Mouse (Mus musculus): Measurements from ENCODE around the gene Lamp3.
"Not testable (repeated sequence)": the region's sequence is repeated elsewhere in the genome, so short reads cannot be mapped to it uniquely, and the experiment has no call there.

Gene Lamp3

DNA sequence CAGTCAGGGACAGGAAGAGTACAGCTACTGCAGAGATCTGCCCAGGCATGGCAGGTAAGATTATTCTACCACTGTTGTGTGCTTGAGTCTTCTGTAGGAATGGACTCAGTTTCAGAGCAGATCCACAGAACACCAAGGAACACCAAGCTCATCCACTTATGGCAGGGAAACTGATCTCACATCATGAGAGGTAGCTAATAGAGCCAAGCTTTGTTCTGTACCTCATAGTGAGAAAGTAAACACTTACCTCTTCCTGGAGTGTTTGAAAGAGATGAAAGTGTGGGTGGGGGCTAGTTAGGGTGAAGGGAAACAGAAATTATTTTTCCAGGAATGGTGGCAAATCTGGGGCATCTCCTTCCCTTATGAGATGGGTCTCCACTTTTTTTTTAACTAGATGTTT lies at the start of gene Lamp3:
Gene Lamp3, minus strand, starts transcription at position 160 of the 400 bp plus-strand sequence.
- DNase-seq = no peak

DNA sequence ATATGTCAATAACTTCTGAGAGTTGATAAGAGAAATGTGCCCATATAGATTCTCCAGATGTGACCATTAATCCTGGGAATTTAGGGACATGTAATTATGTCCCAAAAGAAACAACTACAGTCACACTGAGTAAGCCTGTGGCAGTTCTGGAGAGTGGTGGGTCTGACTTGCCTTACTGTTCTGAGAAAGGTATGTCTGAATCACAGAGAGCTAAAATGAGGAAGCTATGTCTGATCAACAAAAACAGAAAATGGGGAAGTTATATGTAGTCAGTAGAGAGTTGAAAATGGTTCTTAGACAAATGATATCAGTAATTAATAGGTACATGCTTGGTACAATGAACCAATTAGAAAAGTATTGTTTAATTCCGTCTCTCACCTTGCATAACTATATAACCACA lies 26.7 kb upstream of the Lamp3 start:
- DNase-seq = no peak

- not testable (repeated sequence) for DNase-seq
Measured at GRCm38 (mm10) chr16:19724139-19724538, 18.0 kb upstream of the Lamp3 start.

- DNase-seq = no peak
Measured at GRCm38 (mm10) chr16:19720959-19721358, 14.8 kb upstream of the Lamp3 start.

- DNase-seq = no peak
Measured at GRCm38 (mm10) chr16:19707381-19707780, 1.2 kb upstream of the Lamp3 start.

- no peak for DNase-seq
Measured at GRCm38 (mm10) chr16:19699207-19699606, 7.0 kb downstream of the Lamp3 start.

DNA sequence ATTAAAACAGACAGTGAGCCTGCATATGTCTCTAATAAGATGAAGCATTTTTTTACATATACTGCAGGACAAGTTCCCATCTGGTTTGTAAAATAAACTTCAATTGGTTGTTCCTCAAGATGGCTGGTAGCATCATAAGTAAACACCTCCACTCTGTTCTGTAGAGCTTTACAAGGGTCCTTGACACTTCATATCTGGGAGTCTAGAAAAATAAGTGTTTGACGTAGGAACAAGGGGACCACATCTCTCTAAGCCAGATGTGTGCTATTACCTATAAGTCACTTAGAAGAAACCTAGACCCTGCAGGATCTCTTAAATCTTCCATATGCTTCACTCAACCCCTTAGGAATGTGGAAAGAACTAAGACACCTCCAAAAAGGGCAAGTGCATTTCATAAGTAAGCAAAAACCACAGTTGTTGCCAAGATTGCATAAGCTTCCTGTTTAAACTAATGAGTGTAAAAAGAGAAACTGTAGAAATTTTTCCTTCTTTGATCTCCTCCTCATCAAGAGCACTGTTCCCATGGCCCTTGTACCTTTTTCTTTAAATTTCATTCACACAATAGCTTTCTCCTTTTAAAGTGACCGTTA lies 35.3 kb downstream of the Lamp3 start:
- no peak for DNase-seq

DNA sequence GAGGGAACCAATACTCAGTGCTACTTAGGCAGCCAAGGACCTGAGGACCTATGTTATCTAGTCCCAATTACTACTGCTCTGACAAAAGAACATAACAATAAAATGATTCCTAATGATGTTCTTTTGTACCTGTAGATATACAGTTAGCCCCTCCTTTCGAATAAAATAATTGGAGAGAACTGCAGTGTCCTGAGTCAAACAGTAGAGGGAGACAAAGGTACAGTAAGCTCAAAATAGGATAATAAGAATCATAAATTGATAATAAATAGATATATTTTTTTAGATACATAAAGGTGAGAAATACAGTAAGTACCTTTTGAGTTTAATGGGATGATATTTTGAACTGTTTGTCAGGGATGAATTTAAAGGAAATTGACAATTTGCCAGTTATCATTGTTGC lies 39.9 kb downstream of the Lamp3 start:
- no peak for DNase-seq

DNA sequence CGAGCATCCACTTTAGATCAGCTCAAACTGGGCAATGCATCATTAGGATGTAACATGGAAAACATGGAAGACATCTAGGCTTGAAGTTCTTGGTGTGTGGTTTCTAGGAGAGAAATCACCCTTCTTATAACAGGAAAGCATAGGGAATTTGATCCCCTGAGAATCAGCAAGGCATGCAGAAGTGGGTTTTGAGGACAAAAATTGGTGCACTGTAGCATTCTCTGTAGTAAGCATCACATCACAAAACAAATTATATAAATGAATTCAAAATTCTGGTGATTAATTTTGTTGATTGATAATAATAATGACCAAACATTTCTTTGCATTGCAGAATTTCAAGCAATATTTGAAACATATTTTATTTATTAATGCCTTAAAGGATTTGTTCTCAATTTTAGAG lies 76.4 kb downstream of the Lamp3 start, which contains the start of gene Olfr171:
Gene Olfr171, minus strand, starts transcription at position 101 of the 400 bp plus-strand sequence.
- no peak for DNase-seq

DNA sequence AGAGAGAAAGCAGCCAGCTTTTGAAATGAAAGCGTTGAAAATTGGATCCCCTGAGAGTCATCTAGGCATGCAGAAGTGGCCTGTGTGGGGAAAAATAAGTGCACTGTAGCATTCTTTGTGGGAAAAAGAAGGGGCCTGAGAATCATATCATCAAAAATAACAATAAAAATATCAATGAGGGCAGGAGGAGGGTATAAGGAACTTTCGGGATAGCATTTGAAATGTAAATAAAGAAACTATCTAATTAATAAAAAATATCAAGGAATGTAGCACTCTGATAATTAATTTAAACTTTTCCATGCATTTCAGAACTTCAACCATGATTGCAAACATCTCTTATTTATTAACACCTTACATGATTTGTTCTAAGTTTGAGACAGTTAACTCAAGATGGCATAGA lies 94.4 kb downstream of the Lamp3 start, which contains the start of gene Olfr170:
Gene Olfr170, minus strand, starts transcription at position 101 of the 400 bp plus-strand sequence.
- not testable (repeated sequence) for DNase-seq

Data from thymus, postnatal 4 days (tissue).